ENCODE assay signal across 8 mouse cellular contexts in genomic region chrX:98380247-98380905, GRCm38 (mm10).
DNase-seq lines count a peak whose midpoint lies in the region; ATAC-seq and TF ChIP-seq lines count a peak whose summit lies in the region.

No protein-coding gene starts in this region.

- TF ChIP-seq CTCF in layer of hippocampus, adult 2 months (conservative IDR thresholded peaks at IDR 0.05): peak; percentile 51

- H3K27ac ChIP-seq in layer of hippocampus, adult 2 months: no peak overlapping the region
- H3K27ac ChIP-seq in kidney, embryonic 15.5 days: 0 out of 2 replicates have a peak overlapping the region, but pooled peaks have one; percentile 27

- H3K4me3 ChIP-seq in layer of hippocampus, adult 2 months: no peak overlapping the region
- no peak overlapping the region for H3K4me3 ChIP-seq in kidney, embryonic 15.5 days (replicated peaks)

- WGBS in kidney, embryonic 15.5 days: 56% methylated on average over 7 of the region's 7 CpGs

- no peaks in the 10 kb centered on the region for H3K9me3 ChIP-seq in kidney, embryonic 15.5 days (replicated peaks)

- no peak overlapping the region for H3K4me2 ChIP-seq in kidney, embryonic 15.5 days

- no peak overlapping the region for H3K9ac ChIP-seq in kidney, embryonic 15.5 days

- H3K36me3 ChIP-seq in kidney, embryonic 15.5 days: no peaks in the 10 kb centered on the region

- ATAC-seq in kidney, embryonic 15.5 days (replicated peaks; ENCODE audit: low FRiP score): peak; percentile 79
- ATAC-seq in inflammation-experienced regulatory T-cells, adult 6 months: no peak

- no peak for DNase-seq in layer of hippocampus, adult 2 months (ENCODE audit: low spot score in 2 of 2)
- DNase-seq in layer of hippocampus, adult 18-20 months (ENCODE audit: low spot score in 2 of 2): no peak
- DNase-seq in adrenal gland, postnatal 10 days: peak; percentile 59
- DNase-seq in gastrocnemius, postnatal 10 days: peak; percentile 62
- peak; percentile 21 for DNase-seq in ovary, postnatal 14 days (ENCODE audit: low spot score)
- no peak for DNase-seq in retina, embryonic 14.5 days (ENCODE audit: low spot score)

- H3K4me1 ChIP-seq in kidney, embryonic 15.5 days: no peaks in the 10 kb centered on the region

- H3K27me3 ChIP-seq in kidney, embryonic 15.5 days: peaks cover 3% of the 10 kb centered on the region; the same call in 1 of the 2 replicates

Comparison
In these comparisons a context has a peak if more than half of its experiments do, and no peak if none do; other contexts are left out.
1. DNase-seq: peak in adrenal gland, postnatal 10 days (single experiment), gastrocnemius, postnatal 10 days (single experiment) and ovary, postnatal 14 days (single experiment); none in layer of hippocampus, adult 2 months (0 of 2), layer of hippocampus, adult 18-20 months (0 of 2) and retina, embryonic 14.5 days (single experiment).